14 mouse cellular contexts compared by ENCODE assay signal in the genomic region with DNA sequence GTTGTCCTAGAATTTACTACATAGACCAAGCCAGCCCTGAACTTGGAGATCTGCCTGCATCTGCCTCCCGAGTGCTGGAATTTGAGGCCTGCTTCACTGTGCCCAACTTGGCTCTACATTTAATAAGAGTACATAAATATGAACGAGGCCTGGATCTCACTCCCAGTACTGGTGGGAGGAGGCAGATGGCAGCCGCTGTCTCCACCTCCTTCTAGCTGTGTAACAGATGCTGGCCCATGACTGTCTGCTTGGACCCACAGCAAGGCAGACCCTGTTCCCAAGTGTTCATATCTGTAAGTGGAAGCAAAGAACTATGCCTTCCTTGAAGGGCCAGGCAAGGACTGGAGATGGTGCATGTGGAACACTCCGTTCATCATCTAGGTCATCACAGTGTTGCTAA. TPM values are rescaled to one million over a fixed set of nuclear protein-coding genes. Genes with fewer than 3 reads are reported as not detected.
DNase-seq lines count a peak whose midpoint lies in the region; ATAC-seq lines count a peak whose summit lies in the region.
"Had no signal": no experiment of that assay in that cellular context is flagged by ENCODE, and none has a peak within 500 bp of the region (broad histone marks: within the 10 kb centered on the region; RNA-seq: fewer than 3 reads in every experiment).

No protein-coding gene starts in this region.

- no peaks in the 10 kb centered on the region for H3K36me3 ChIP-seq in intestine, embryonic 16.5 days (ENCODE audit: control insufficient read depth, insufficient read depth, low read length)
- H3K36me3 ChIP-seq in intestine, embryonic 15.5 days = no peaks in the 10 kb centered on the region
- no peaks in the 10 kb centered on the region for H3K36me3 ChIP-seq in embryonic facial prominence, embryonic 10.5 days (replicated peaks)
- H3K36me3 ChIP-seq: hindbrain, embryonic 15.5 days; limb, embryonic 12.5 days had no signal

- WGBS in intestine, embryonic 16.5 days = 88% methylated on average over 4 of the region's 4 CpGs
- WGBS in intestine, embryonic 15.5 days = 85% methylated on average over 4 of the region's 4 CpGs
- WGBS in embryonic facial prominence, embryonic 10.5 days = 90% methylated on average over 4 of the region's 4 CpGs

- H3K4me3 ChIP-seq in intestine, embryonic 16.5 days (ENCODE audit: low read length) = no peak overlapping the region
- no peak overlapping the region for H3K4me3 ChIP-seq in intestine, embryonic 15.5 days (replicated peaks)
- H3K4me3 ChIP-seq in embryonic facial prominence, embryonic 10.5 days = no peak overlapping the region
- H3K4me3 ChIP-seq: heart, embryonic 12.5 days; hindbrain, embryonic 15.5 days; limb, embryonic 12.5 days had no signal

- peaks cover 19% of the 10 kb centered on the region for H3K4me1 ChIP-seq in intestine, embryonic 16.5 days (ENCODE audit: control insufficient read depth, insufficient read depth, low read length)
- H3K4me1 ChIP-seq in intestine, embryonic 15.5 days (replicated peaks) = peaks cover 3% of the 10 kb centered on the region; the same call in 1 of the 2 replicates
- peaks cover 6% of the 10 kb centered on the region; the same call in 1 of the 2 replicates for H3K4me1 ChIP-seq in embryonic facial prominence, embryonic 10.5 days
- H3K4me1 ChIP-seq: heart, embryonic 12.5 days; hindbrain, embryonic 15.5 days had no signal

- peak overlapping the region; percentile 33; the same call in 1 of the 2 replicates for H3K27ac ChIP-seq in intestine, embryonic 16.5 days (ENCODE audit: low read length)
- no peak overlapping the region for H3K27ac ChIP-seq in intestine, embryonic 15.5 days
- H3K27ac ChIP-seq in embryonic facial prominence, embryonic 10.5 days (replicated peaks) = no peak overlapping the region
- H3K27ac ChIP-seq: hindbrain, embryonic 15.5 days; limb, embryonic 12.5 days had no signal

- H3K9ac ChIP-seq in intestine, embryonic 16.5 days (ENCODE audit: low read depth, low read length) = 0 out of 2 replicates have a peak overlapping the region, but pooled peaks have one; percentile 29
- no peak overlapping the region for H3K9ac ChIP-seq in intestine, embryonic 15.5 days
- H3K9ac ChIP-seq: heart, embryonic 12.5 days; hindbrain, embryonic 15.5 days; limb, embryonic 12.5 days had no signal

- intact Hi-C loops in left cerebral cortex, postnatal 36 days (cut with DNase I) = loop anchor here (1.0 kb wide), 1 partner anchor 158 kb away; no protein-coding TSS in a partner anchor

- no peak overlapping the region for H3K4me2 ChIP-seq in intestine, embryonic 16.5 days (ENCODE audit: low read depth, low read length)
- no peak overlapping the region for H3K4me2 ChIP-seq in intestine, embryonic 15.5 days (replicated peaks)
- H3K4me2 ChIP-seq: heart, embryonic 12.5 days; hindbrain, embryonic 15.5 days; limb, embryonic 12.5 days had no signal

- no peaks in the 10 kb centered on the region for H3K27me3 ChIP-seq in intestine, embryonic 16.5 days (replicated peaks; ENCODE audit: control insufficient read depth, insufficient read depth, low read length)
- H3K27me3 ChIP-seq in intestine, embryonic 15.5 days (replicated peaks) = no peaks in the 10 kb centered on the region
- no peaks in the 10 kb centered on the region for H3K27me3 ChIP-seq in embryonic facial prominence, embryonic 10.5 days (replicated peaks; ENCODE audit: low read depth, poor library complexity, severe bottlenecking)
- H3K27me3 ChIP-seq: heart, embryonic 12.5 days; hindbrain, embryonic 15.5 days; limb, embryonic 12.5 days had no signal

- H3K9me3 ChIP-seq in intestine, embryonic 16.5 days (ENCODE audit: control insufficient read depth, low read length) = no peaks in the 10 kb centered on the region
- no peaks in the 10 kb centered on the region for H3K9me3 ChIP-seq in intestine, embryonic 15.5 days
- H3K9me3 ChIP-seq in embryonic facial prominence, embryonic 10.5 days = no peaks in the 10 kb centered on the region
- H3K9me3 ChIP-seq: heart, embryonic 12.5 days; hindbrain, embryonic 15.5 days; limb, embryonic 12.5 days had no signal

- no peak for ATAC-seq in intestine, embryonic 16.5 days
- no peak for ATAC-seq in intestine, embryonic 15.5 days

- peak; percentile 36 to 62 for DNase-seq in left cerebral cortex, postnatal 36 days (ENCODE audit: low spot score in 2 of 2)
- no peak for DNase-seq in left cerebral cortex, adult 11 months (ENCODE audit: low spot score)
- peak; percentile 78 for DNase-seq in brain, adult 2 months (ENCODE audit: low read depth, low spot score)
- peak; percentile 42 to 66 for DNase-seq in layer of hippocampus, postnatal 36 days
- no peak for DNase-seq in embryonic facial prominence, embryonic 10.5 days (ENCODE audit: low spot score)
- DNase-seq in adrenal gland, adult 18-20 months (ENCODE audit: low spot score in 2 of 2) = no peak

RNA-seq across cellular contexts. Expression of gene Mfsd4b1, which starts 28.8 kb away (rescaled TPM):
- polyA plus RNA-seq in intestine, embryonic 16.5 days (2015; fragmentation: Nextera tagmentation; extraction: Ambion mirVana) = 1.4 and 3.4 TPM in 2 replicates
- 0.85 and 0.90 TPM in 2 replicates for polyA plus RNA-seq in intestine, embryonic 15.5 days (2015; fragmentation: Nextera tagmentation; extraction: Ambion mirVana)
- total RNA-seq in left cerebral cortex, postnatal 36 days (2021) = under 1 TPM; 0.57 to 0.79 TPM
- total RNA-seq in layer of hippocampus, postnatal 36 days (2021) = 1 to 10 TPM in 1 of 2 experiments, under 1 TPM in 1; 0.67 to 1.2 TPM
- 0.05 and 0.22 TPM in 2 replicates for polyA plus RNA-seq in embryonic facial prominence, embryonic 10.5 days (2016; fragmentation: Nextera tagmentation; extraction: Ambion mirVana)
- 1 to 10 TPM; 3.1 to 3.5 TPM for total RNA-seq in adrenal gland, adult 18-20 months (2021)
- total RNA-seq: granulocyte monocyte progenitor cell, adult 5-6 weeks had no signal
- polyA plus RNA-seq: C2C12; large intestine, adult 2 months had no signal

Comparison
In these comparisons a context has a peak if more than half of its experiments do, and no peak if none do; other contexts are left out.
1. DNase-seq: peak in left cerebral cortex, postnatal 36 days (2 of 2), brain, adult 2 months (single experiment) and layer of hippocampus, postnatal 36 days (2 of 2); none in left cerebral cortex, adult 11 months (single experiment), embryonic facial prominence, embryonic 10.5 days (single experiment) and adrenal gland, adult 18-20 months (0 of 2).